Mouse (Mus musculus): ENCODE results near the gene Olfr1301.

The Olfr1301 gene

DNA sequence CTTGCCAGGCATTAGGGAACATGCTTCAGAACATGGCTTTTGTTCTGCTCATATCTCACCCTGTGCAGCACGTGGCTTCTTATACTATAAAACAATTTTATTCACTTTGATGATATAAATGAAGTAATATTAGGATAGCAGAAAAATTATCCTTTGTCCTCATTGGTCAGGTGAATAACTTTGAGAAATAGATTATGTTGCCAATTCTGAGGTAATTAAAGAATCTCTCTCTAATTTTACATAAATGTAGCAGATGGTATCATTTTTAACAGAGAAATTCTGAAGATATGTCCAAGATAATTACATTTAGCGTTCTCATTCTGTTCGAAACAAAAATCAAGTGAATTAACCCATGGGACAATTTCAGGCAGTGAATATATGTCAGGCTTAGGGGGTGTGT, at the start of gene Olfr1301:
Olfr1301 (plus strand) TSS at position 301 of the 400 bp plus-strand sequence.
- DNase-seq (ENCODE audit: extremely low spot score): no peak

DNA sequence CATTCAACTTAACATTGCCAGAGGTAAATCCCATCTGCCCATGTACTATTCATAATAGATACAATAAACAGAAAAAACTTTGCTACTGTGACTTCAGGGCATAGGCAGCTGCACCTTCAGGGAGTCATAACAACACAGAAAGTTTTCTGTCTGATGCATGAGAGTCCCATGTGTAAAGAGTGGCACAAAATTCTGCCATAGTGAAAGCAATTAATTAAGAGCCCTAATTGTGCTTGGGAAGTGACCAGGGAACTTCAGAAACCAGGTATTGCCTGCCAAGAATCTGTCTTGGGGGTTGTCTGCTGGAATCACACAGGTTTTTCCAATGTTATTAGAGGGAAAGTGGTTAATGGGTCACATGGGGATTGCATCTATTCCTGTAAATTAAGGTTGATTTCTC, 24.1 kb upstream of the Olfr1301 start:
- no peak for DNase-seq (ENCODE audit: extremely low spot score)

DNA sequence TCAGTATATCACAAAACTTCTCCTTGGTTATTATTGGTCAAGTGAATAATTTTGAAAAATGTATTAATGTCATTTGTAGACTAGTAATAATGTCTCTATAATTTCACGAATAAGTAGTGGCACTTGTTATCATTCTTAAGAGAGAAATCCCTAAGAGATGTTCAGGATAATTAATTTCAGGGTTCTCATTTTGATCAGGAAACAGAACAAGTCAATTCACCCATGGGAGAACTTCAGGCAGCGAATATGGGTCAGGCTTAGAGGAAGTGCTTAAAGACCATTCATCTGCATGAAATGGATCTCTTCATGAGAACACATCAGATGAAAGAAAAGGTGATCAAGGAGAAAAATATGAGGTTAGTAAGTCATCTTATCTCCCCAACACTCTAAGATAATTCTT, 26.3 kb downstream of the Olfr1301 start, which contains the start of gene Olfr1302:
Olfr1302 (plus strand) TSS at position 301 of the 400 bp plus-strand sequence.
- DNase-seq (ENCODE audit: extremely low spot score): no peak

All from embryo, embryonic 9.5 days (tissue).